Mouse (Mus musculus) adrenal gland, postnatal 25 days (tissue): ENCODE measurements around the gene Fgf23. TPM values are rescaled to one million over a fixed set of nuclear protein-coding genes. Genes with fewer than 3 reads are reported as not detected.
A peak's percentile ranks its signal among the peaks of the same experiment; 100 is the strongest.

Source experiments
- DNase-seq: peaks from one replicate; pipeline ENCODE4 v3.0.0; 2021; ENCODE audit warnings: mixed read lengths
- long read RNA-seq: library from polyadenylated mRNA; stranded (forward); transcript quantifications from one replicate; pipeline ENCODE4 v2.0.0, GENCODE M21; 2021
- total RNA-seq: library from RNA; stranded (reverse); gene quantifications from 2 replicates; pipeline ENCODE4 v1.2.3, GENCODE M21; 2021

Gene Fgf23
- not detected in 2 replicates for total RNA-seq
- long read RNA-seq: 0 reads

- DNase-seq: no peak
These were observed at the start of gene Fgf23 for GRCm38 (mm10) chr6:127072817-127073216. Gene Fgf23 (plus strand): TSS chr6:127072902.

- DNase-seq: no peak
These were observed 47.9 kb upstream of the Fgf23 start for GRCm38 (mm10) chr6:127024836-127025235.

GRCm38 (mm10) chr6:127034760-127035159 lies 37.9 kb upstream of the Fgf23 start:
- no peak for DNase-seq

GRCm38 (mm10) chr6:127044909-127045308 lies 27.8 kb upstream of the Fgf23 start:
- no peak for DNase-seq

GRCm38 (mm10) chr6:127050847-127051246 lies 21.9 kb upstream of the Fgf23 start:
- DNase-seq: no peak

- DNase-seq: no peak
These were observed 15.6 kb upstream of the Fgf23 start for GRCm38 (mm10) chr6:127056990-127057588.

- no peak for DNase-seq
These were observed 12.7 kb upstream of the Fgf23 start for GRCm38 (mm10) chr6:127059975-127060374.

- no peak for DNase-seq
These were observed 8.8 kb upstream of the Fgf23 start for GRCm38 (mm10) chr6:127063915-127064314.

- no peak for DNase-seq
These were observed 7.9 kb upstream of the Fgf23 start for GRCm38 (mm10) chr6:127064815-127065214.

- DNase-seq: peak; percentile 46
These were observed 7.4 kb downstream of the Fgf23 start for GRCm38 (mm10) chr6:127079867-127080731.

- no peak for DNase-seq
These were observed 9.1 kb downstream of the Fgf23 start for GRCm38 (mm10) chr6:127081820-127082219.

- no peak for DNase-seq
These were observed 14.0 kb downstream of the Fgf23 start for GRCm38 (mm10) chr6:127086739-127087138.

- no peak for DNase-seq
These were observed 21.9 kb downstream of the Fgf23 start for GRCm38 (mm10) chr6:127094565-127094964.

GRCm38 (mm10) chr6:127103506-127104275 lies 31.0 kb downstream of the Fgf23 start:
- no peak for DNase-seq

GRCm38 (mm10) chr6:127104396-127105029 lies 31.8 kb downstream of the Fgf23 start:
- no peak for DNase-seq

GRCm38 (mm10) chr6:127105107-127105506 lies 32.4 kb downstream of the Fgf23 start:
- DNase-seq: peak; percentile 29

GRCm38 (mm10) chr6:127106189-127106588 lies 33.5 kb downstream of the Fgf23 start:
- DNase-seq: no peak

- DNase-seq: no peak
These were observed 34.0 kb downstream of the Fgf23 start for GRCm38 (mm10) chr6:127106726-127107125.

GRCm38 (mm10) chr6:127107413-127107812 lies 34.7 kb downstream of the Fgf23 start:
- no peak for DNase-seq

- DNase-seq: no peak
These were observed 35.8 kb downstream of the Fgf23 start for GRCm38 (mm10) chr6:127108368-127109060.

GRCm38 (mm10) chr6:127109402-127109930 lies 36.8 kb downstream of the Fgf23 start, which contains the start of gene Tigar:
Gene Tigar (minus strand): TSS chr6:127109557.
- DNase-seq: peak; percentile 93
